Mouse (Mus musculus) heart, postnatal 4 days (tissue): ENCODE results near the gene Efcc1. TPM values are rescaled to one million over a fixed set of nuclear protein-coding genes. Genes with fewer than 3 reads are reported as not detected.

ENCODE experiments used
- DNase-seq: peaks from one replicate; pipeline ENCODE4 v3.0.0; 2021
- total RNA-seq, 2 experiments: library from RNA; stranded (reverse); gene quantifications; 2 replicates each; pipeline ENCODE4 v1.2.3; 2021

The Efcc1 gene
- 1 to 10 TPM; 1.5 to 2.4 TPM for total RNA-seq

DNA sequence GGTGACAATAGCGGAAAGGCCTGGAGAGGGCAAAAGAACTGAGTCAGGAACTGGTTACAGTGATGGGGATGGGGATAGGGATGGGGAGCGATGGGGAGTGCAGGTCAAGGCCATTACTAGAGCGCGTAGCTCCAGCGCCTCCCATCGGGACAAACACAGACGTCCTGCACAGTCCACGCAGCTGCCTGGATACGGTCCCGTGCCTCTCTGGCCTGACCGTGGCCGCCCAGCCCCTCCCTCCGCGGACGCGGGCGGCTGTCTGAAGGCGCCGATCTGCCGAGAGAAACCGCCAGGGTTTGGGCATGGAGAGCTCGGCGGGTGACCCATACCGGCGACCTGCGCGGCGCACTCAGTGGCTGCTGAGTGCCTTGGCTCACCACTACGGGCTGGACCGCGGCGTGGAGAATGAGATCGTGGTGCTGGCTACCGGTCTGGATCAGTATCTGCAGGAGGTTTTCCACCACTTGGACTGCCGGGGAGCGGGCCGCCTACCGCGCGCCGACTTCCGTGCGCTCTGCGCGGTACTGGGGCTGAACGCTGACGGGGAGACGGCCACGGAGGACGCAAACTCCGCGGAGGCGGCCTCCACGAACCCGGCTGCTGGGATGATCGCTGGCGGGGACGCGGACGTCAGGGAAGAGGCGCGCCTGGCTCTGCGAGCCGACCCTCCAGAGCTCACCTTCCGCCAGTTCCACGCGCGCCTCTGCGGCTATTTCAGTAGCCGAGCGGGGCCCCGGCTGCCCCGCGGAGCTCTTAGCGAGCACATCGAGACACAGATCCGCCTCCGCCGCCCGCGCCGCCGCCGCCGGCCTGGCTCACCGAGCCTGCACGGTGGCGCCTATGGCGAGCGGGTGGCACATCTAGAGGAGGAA, at the start of gene Efcc1:
Gene Efcc1 (plus strand): TSS at position 279 of the 872 bp plus-strand sequence.
- DNase-seq = peak; percentile 70

DNA sequence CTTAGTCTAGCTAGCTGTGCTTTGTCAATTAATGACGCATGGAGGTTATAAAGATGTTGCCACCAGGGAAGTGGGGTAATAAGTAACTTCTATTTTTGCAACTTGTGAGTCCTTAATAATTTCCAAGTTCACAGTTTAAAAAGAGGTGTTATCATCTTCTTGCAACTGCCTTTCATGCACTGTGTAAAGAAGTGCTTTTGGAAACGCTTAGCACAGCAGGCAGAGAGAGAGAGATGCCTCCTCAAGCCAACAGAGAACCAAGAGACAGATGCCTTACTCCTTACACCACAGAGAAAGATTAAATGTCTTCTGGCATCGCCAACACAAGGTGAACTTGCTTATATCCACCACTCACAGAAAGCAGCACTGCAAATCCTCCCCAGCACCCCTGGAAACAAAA, 34.7 kb upstream of the Efcc1 start:
- DNase-seq = no peak

DNA sequence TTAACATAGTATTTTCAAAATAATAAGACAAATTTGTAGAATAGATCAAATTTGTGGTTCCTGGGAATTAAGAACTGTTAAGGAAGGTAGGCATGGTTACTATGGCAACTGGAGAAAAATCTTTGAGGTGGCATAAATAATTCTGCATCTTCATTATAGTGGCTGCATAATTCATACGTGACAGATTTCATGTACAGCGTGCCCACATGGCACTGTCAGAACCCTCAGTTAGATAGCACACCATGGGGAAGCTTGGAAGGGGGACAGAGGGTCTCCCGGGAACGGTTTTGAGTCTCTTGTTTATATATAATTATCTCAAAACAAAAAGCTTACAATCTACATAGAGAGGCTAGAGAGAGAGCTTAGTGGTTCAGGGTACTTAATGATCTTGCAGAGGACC, 34.1 kb upstream of the Efcc1 start:
- DNase-seq = no peak

DNA sequence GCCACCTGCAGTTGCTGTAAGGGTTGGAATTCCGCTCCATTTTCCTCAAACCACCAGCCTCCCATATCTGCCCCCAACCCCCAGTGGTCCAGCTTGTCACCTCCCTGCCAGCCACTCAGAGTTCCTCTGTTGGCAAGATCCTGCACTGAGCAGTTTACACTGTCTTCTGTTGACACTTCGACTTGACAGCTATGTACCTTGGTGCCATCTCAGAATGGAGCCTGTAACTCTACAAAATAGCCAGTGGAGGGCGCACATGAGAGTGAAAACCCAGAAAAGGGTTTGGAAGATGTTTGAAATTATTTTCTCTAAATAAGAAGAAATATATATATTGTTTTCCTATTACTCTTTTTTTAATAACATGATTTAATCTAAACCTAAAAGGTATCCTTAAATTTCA, 24.4 kb upstream of the Efcc1 start:
- peak; percentile 14 for DNase-seq

DNA sequence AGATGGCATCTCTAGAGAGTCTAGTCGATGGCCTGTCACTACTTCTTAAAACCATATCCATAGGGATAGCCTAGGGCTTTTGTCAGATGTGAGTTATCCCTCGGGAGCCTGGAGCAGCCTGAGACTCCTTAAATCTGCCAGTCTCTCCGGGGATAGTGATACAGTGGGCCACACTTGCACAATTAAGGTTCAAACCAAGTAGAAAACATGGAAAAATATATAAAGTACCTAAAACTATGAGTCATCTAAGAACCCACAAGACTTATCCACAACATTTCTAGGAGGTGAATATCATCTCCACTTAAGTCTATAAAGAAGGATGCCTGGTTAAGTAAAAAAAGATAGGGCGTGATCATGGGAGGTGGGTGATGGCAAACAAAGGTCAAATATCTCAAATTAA, 18.4 kb upstream of the Efcc1 start:
- DNase-seq = no peak

DNA sequence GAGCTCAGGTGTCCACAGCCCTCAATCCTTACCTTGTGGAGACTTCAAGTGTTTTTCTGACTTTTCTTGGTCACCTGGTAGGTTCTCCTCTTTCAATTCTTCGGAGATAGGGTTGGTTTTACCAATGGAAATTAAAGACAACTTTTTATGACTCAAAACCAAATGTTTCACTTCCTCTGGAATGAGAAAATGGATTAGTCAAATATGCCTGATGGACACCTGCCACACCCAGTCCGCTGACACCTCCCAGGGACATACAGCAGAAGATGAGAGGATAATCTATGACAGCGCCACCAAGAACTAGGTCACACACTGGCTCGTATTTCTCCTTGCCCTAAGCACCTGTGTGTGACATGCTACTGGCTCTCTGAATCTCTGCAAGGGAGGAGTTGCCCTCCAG, 16.6 kb upstream of the Efcc1 start:
- DNase-seq = no peak

DNA sequence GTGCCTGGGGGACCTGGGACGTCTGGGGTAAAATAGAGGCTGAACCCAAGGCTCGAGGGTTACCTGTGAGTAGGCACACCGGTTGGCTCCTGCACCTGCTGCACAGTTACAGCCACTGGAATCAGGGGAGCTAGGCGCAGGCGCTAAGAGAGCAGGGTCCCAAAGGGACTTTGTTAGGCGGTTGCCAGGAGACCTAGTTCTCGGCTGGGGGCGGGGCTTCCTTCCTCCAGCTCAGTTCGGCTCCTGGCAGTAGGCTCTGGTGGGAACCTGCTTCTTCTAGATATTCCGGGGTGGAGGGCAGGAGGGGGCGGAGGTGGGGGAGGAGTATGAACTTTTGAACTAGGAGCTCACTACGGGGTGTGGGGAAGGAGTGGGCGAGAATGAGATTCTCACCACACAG, 8.0 kb upstream of the Efcc1 start:
- peak; percentile 61 for DNase-seq

DNA sequence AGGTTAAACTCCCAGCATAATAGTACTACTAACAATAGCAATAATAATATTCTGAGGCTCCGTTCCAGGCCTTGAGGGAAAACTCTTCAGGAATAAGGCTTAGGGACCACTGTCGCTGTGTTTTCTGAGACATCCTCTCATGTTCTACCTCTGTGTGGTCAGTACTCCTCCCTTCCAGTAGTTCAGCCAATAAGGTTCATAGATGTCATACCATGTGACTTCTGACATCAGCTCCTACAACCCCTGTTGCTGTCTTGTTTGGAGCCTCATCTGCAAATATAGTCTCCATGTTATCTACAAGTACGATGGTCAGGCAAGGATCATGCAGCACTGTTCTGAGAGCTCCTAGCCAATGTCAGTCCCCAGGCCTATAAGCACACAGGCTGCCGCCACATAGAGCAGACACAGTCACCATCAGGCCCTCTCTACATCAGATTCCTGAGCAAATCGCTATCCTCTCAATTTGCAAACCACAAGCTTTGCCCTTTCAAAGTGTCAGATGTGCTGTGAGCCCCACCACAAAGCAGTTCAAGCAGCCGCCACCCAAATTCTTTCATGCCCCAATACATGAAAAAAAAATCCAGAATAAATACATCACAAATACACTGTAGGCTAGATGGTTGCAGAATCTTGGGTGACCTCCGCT, 5.3 kb upstream of the Efcc1 start:
- no peak for DNase-seq

DNA sequence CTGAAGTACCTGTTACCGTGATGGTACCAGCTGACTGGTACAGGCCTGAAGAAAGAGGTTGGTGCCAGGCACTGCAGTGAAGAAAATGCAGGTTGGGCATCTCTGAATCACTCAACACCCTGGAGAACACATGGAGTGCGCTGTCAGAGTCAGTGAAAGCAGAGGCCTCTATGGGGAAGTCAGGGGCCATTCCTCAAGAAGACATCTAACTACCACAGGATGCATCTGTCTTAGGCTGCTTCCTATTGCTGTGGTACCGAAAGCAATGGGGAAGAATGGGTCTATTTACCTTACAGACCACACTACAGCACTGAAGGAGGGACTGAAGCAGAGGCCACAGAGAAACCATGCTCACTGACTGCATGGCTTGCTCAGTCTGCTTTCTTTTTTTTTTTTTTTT, 2.6 kb upstream of the Efcc1 start:
- DNase-seq = no peak

DNA sequence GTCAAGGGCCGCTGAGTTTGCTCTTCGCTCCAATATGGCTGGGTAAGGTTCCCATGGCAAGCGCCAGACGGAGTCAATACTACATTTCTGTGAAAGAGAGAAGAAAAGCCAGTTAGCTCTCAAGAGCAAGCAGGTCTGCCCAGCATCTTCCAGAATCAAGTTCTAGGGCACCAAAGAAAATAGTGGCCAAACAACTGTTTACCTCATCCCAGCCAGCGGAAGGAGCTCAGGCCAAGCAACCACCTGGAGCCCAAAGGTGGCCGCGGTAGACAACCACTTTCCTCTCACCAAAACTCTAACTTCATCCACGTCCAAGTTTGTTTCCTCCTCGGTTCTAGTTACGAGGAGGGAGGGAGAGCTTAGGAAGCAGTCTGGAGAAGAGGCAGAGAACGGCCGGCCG, 528 bp upstream of the Efcc1 start:
- no peak for DNase-seq

DNA sequence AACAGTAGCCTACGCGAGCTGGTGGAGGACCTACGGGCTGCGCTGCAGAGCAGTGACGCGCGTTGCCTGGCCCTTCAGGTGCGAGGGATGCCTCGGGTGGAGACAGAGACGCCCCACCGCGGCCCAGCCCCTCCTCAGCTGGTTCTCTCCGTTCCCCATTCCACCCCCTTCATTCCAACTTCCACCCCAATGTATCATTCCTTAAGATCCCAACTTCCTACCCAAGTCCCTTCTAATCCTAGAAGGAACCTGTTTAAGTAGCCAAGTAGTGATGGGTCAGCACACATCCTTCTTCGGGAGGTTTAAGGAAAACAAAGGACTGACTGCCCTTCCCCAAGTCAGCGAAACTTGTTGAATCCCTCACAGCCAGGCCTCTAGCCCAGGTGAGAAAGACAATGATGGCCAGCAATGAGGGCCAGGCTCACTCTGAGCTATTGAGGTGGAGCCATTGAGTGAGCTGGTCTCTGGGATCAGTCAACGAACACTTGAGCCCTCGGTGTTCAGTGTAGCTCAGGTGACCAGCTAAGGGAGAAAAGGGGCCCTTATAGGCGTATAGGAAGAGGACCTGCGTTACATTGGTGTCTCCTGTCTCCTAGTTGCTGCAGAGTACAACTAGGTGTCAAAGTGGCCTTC, 910 bp downstream of the Efcc1 start:
- no peak for DNase-seq

DNA sequence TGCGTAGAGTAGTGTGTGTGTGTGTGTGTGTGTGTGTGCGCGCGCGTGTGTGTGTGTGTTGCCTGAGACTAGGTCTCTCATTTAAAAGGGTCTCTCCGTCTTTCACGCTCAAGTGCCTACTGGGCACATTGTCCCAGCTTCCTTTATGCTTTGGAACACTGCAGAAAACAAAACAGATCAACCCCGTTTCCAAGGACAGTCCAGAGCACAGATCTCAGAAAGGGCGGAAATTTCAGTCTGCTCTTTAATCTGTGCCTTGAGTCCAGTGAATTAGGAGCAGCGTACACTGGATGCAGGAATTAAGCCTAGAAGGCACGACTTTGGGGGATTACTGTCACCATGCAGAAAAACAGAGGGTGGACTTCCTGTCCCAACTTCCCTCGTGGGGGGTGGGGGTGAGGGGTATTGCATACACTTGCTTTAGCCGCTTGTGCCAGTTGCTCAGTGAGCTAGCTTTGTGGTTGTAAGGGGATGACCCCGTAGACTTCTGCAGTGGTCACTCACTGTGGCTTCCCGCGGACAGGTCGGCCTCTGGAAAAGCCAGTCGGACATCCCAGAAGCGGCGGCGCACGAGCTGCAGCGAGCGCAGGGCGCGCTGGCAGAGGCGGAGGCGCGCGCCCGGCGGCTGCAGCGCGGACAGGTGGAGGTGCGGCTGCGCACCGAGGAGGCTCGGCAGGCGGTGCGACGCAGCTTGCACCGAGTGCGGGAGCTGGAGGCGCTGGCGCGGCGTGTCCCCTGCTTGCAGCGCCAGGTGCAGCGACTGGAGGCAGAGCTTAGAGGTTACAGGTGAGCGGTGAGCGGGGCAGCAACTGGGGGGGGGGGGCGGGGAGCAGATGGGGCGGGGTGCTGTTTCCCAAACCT, 1.7 kb downstream of the Efcc1 start:
- DNase-seq = no peak

DNA sequence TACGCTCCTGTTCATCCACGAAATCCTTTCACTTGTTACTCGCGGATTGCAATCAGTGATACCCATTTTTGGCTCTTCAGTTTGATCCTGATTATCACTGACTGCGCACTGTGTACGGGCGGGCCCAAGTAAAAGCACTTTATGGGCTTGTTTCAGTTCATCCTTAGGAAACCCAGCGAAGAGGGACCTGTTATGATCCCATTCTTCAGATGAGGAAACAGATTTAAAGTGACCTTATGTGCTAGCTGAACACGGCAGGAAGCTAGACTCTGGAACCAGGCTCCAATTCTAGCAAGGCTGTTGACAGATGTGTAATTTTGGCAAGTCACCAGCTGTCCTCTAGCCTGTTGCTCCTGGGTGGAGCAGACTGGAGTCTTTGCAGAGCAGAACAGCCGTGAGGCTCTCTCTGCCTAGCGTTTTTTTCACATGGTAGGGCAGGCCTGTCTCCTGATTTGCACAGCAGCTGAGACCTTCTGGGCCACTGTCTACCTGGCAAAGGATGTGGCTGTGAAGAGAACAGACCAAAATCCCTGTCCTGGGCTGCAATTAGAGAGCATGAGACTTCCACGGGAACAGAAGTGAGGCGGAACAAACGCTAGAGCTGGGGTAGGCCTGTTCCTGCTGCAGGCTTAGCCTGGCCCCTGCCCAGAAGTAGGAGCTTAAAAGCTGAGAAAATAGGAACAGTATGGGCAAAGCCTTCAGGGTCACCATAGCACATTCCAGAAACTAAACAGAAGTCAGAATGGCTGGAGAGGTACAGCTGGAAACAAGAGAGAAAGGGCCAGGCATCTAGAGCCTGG, 2.7 kb downstream of the Efcc1 start:
- peak; percentile 67 for DNase-seq

DNA sequence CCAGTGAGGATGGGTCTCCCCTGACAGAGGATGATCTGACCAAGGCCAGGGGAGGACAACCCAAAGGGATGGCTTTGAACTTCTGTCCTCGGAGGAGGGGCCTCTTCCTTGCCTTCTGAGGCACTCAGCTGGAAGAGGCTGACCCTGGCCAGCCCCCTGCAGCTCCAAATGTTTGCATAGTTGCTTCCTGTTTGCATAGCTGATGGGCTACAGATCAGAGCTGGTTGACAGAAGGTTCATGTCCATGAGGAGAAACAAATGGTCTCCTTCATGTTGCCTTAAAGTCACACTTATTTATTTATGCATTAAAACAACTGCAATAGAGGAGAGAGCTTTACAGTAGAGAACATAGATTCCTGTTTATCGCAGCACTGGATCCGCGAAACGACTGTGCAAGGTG, 3.5 kb downstream of the Efcc1 start:
- DNase-seq = no peak

DNA sequence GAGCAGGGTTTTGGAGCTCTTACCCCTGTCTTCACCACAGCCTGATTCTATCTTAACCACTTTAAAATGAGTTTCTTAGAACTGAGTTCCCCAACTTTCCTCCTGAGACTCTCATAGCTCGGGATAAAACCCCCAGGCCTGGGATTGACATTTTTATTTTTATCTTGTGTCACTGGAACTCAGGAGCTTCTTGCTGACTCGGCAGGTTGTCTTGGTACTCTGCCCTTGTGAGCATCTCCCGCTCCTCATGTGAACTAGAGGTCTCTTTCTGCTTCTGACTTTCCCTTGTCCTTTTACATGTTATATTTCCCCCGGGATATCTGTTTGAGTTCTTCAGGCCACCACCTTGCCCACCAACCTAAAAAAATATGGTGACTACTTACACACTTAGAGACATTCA, 6.3 kb downstream of the Efcc1 start:
- no peak for DNase-seq

DNA sequence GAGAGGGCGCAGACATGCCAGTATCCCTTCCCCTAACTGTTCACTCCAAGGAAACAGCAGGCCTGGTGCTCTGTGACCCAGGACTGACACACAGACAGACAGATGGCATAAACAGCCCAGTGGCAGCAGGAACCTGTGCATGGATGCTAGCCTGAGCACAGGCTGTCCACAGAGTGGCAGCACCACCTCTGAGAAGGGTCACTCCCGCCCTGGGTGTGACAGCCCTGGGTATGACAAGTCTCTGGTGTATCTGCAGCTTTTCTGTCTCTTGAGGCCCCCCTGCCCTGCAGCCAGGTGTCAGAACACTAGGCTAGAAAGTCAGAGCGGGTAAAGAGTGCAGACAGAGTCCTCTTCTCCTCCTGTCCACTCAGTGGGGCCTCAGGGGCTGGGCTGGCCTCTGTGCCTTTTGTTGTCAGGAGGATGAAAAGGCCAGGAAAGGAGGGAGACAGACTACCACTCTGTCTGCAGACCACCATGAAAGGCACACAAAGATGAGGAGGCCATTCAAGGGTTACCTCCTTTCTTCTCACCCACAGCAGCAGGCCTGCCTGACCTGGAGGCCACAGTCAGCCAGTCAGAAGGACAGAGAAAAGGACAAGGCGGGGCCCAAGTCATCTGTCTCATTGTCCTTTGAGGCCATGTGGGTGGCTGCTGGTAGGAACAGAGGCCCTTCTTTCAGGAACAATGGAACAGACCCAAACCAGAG, 7.4 kb downstream of the Efcc1 start:
- no peak for DNase-seq

DNA sequence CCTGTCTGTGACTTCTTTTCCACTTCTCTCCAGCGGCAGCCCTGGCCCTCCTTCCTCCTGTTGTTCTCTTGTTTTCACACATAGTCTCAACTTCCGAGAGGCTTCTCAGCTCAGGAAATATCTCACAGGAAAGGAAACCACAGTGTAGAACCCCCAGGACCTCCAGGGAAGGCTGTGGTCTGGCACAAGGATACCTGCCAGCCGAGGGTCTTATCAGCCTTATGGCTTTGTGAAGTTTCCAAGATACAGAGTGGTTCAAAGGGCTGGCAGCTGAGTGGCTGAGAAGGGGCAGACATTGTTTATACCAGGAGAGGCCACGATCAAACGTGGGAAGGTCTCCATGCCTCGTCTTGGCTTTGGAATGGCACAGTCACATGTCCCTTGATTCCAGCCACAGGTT, 9.2 kb downstream of the Efcc1 start:
- no peak for DNase-seq

DNA sequence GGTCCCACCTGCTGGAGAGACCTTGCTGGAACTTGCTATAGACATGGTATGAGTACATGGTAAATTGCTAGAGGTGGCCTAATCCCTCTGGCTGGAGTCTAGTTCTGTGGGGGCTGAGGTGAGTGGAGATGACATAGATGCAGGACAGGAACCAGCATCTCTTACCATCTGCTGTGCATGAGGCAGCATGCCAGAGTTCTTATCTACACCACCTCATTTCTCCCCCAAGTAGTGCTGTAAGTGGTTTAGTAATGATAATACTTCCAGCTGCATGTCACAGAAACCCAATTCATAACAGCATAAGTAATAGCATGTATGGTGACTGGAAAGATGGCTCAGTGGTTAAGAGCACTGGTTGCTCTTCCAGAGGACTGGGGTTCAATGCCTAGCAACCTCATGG, 9.8 kb downstream of the Efcc1 start:
- no peak for DNase-seq

DNA sequence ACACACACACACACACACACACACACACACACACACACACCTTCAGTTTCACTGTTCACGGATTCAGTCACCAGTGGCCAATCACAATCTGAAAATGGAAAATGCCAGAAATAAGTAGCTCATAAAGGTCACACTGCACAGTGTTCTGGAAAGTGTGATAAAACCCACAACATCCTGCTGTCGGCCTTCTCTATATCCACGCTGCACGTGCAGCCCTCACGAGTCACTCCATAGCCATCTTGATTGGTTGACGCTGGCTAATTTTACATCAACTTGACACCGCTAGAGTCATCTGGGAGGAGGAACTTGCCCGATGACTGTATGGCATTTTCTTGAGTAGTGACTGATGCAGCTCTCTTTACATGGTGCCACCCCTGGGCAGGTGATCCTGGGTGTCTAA, 11.3 kb downstream of the Efcc1 start:
- DNase-seq = no peak

DNA sequence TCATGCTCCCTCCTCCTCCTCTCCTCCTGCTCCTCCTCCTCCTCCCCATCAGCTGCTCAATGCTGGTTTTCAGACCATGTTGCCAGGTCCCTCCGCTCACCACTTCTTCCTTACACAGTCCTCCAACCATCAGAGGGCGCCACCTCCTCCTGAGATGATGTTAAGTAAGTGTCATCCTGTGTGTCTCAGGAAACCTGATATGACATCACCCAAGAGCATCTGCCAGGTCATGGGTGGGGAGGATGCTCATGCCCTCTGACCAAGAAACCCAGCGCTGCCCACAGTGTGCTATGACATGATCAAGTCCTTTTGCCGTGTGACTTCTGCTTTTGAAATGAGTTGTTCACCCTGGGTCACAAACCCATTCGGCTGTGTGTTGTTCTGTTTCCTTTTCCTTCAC, 12.1 kb downstream of the Efcc1 start:
- DNase-seq = peak; percentile 27

DNA sequence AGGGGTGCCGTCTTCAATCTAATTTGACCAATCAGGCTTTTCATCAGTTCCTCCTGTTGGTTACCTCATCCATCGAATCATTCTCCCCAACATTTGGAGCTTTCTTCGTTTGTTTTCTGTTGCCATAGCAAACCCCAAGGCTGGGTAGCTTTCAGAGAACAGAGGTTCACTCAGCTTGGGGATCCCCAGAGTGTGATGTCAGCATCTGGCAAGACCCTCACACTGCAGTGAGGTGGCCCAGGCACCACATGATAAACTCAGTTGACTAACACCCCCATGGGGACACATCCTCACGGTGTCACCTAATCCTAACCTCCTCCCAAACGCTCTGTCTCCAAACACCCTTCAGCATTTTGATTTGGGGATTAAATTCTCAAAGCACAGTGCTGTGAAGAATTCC, 12.6 kb downstream of the Efcc1 start:
- DNase-seq = no peak
